ENCODE assay signal across 10 mouse cellular contexts in genomic region chr16:77239176-77239790, GRCm38 (mm10).
A peak's percentile ranks its signal among the peaks of the same experiment; 100 is the strongest.
DNase-seq lines count a peak whose midpoint lies in the region; ATAC-seq lines count a peak whose summit lies in the region.
"Had no signal": no experiment of that assay in that cellular context is flagged by ENCODE, and none has a peak within 500 bp of the region (broad histone marks: within the 10 kb centered on the region; RNA-seq: fewer than 3 reads in every experiment).

No protein-coding gene starts in this region.

- peak overlapping the region; percentile 96 for H3K27ac ChIP-seq in forebrain, embryonic 11.5 days (ENCODE audit: low read depth, low read length)
- peak overlapping the region; percentile 60 for H3K27ac ChIP-seq in midbrain, embryonic 11.5 days (ENCODE audit: low read depth, low read length)
- H3K27ac ChIP-seq in kidney, embryonic 16.5 days (ENCODE audit: low read length): no peak overlapping the region
- no peak overlapping the region for H3K27ac ChIP-seq in heart, embryonic 11.5 days (ENCODE audit: low read depth, low read length)
- H3K27ac ChIP-seq: kidney, embryonic 15.5 days had no signal

- peak overlapping the region; percentile 36; the same call in 1 of the 2 replicates for H3K9ac ChIP-seq in forebrain, embryonic 11.5 days (ENCODE audit: low read length)
- H3K9ac ChIP-seq in midbrain, embryonic 11.5 days (ENCODE audit: low read length): peak overlapping the region; percentile 18; the same call in 1 of the 2 replicates
- no peak overlapping the region for H3K9ac ChIP-seq in kidney, embryonic 16.5 days (replicated peaks; ENCODE audit: low read length)
- no peak overlapping the region for H3K9ac ChIP-seq in heart, embryonic 11.5 days (ENCODE audit: low read depth, low read length)
- H3K9ac ChIP-seq: kidney, embryonic 15.5 days had no signal

- H3K4me3 ChIP-seq in forebrain, embryonic 11.5 days (ENCODE audit: low read depth, low read length): no peak overlapping the region
- H3K4me3 ChIP-seq in midbrain, embryonic 11.5 days (ENCODE audit: low read depth, low read length): no peak overlapping the region
- no peak overlapping the region for H3K4me3 ChIP-seq in kidney, embryonic 16.5 days (ENCODE audit: low read length)
- no peak overlapping the region for H3K4me3 ChIP-seq in heart, embryonic 11.5 days (ENCODE audit: low read depth, low read length)
- H3K4me3 ChIP-seq: kidney, embryonic 15.5 days had no signal

- peak overlapping the region; percentile 31; the same call in 1 of the 2 replicates for H3K4me2 ChIP-seq in forebrain, embryonic 11.5 days (ENCODE audit: low read depth, low read length, severe bottlenecking)
- peak overlapping the region; percentile 16 for H3K4me2 ChIP-seq in midbrain, embryonic 11.5 days
- H3K4me2 ChIP-seq in kidney, embryonic 16.5 days (replicated peaks; ENCODE audit: low read depth, low read length): no peak overlapping the region
- H3K4me2 ChIP-seq in heart, embryonic 11.5 days: no peak overlapping the region

- no peaks in the 10 kb centered on the region for H3K27me3 ChIP-seq in forebrain, embryonic 11.5 days (ENCODE audit: control insufficient read depth, insufficient read depth, low read length)
- H3K27me3 ChIP-seq in midbrain, embryonic 11.5 days (ENCODE audit: control insufficient read depth, insufficient read depth, low read length): no peaks in the 10 kb centered on the region
- H3K27me3 ChIP-seq in kidney, embryonic 16.5 days (ENCODE audit: insufficient read depth, low read length): no peaks in the 10 kb centered on the region
- H3K27me3 ChIP-seq in heart, embryonic 11.5 days (ENCODE audit: control insufficient read depth, insufficient read depth, low read length): no peaks in the 10 kb centered on the region
- H3K27me3 ChIP-seq: kidney, embryonic 15.5 days had no signal

- H3K9me3 ChIP-seq in forebrain, embryonic 11.5 days (ENCODE audit: control insufficient read depth, low read length): no peaks in the 10 kb centered on the region
- no peaks in the 10 kb centered on the region for H3K9me3 ChIP-seq in midbrain, embryonic 11.5 days (ENCODE audit: control insufficient read depth, low read length)
- H3K9me3 ChIP-seq in kidney, embryonic 16.5 days (ENCODE audit: low read length): no peaks in the 10 kb centered on the region
- no peaks in the 10 kb centered on the region for H3K9me3 ChIP-seq in heart, embryonic 11.5 days (replicated peaks; ENCODE audit: control insufficient read depth, low read length)
- H3K9me3 ChIP-seq: kidney, embryonic 15.5 days had no signal

- ATAC-seq in frontal cortex, adult (ENCODE audit: low TSS enrichment): no peak
- ATAC-seq in forebrain, embryonic 11.5 days (replicated peaks; ENCODE audit: low FRiP score): no peak
- no peak for ATAC-seq in midbrain, embryonic 11.5 days (ENCODE audit: low FRiP score)
- ATAC-seq in kidney, embryonic 16.5 days (ENCODE audit: low FRiP score, low TSS enrichment): no peak
- ATAC-seq in heart, embryonic 11.5 days (replicated peaks; ENCODE audit: insufficient number of reproducible peaks, low FRiP score, low TSS enrichment): no peak

- no peaks in the 10 kb centered on the region for H3K36me3 ChIP-seq in forebrain, embryonic 11.5 days (ENCODE audit: control insufficient read depth, insufficient read depth, low read length)
- no peaks in the 10 kb centered on the region for H3K36me3 ChIP-seq in midbrain, embryonic 11.5 days (ENCODE audit: control insufficient read depth, insufficient read depth, low read length)
- no peaks in the 10 kb centered on the region for H3K36me3 ChIP-seq in kidney, embryonic 16.5 days (ENCODE audit: insufficient read depth, low read length)
- H3K36me3 ChIP-seq in heart, embryonic 11.5 days (ENCODE audit: control insufficient read depth, insufficient read depth, low read length): no peaks in the 10 kb centered on the region
- H3K36me3 ChIP-seq: kidney, embryonic 15.5 days had no signal

- 74% methylated on average over 9 of the region's 9 CpGs for WGBS in forebrain, embryonic 11.5 days
- WGBS in midbrain, embryonic 11.5 days: 78% methylated on average over 9 of the region's 9 CpGs
- WGBS in kidney, embryonic 16.5 days: 61% methylated on average over 9 of the region's 9 CpGs
- 70% methylated on average over 9 of the region's 9 CpGs for WGBS in heart, embryonic 11.5 days (ENCODE audit: insufficient replicate concordance)

- peak; percentile 11 to 15 for DNase-seq in frontal cortex, postnatal 25 days (ENCODE audit: low spot score in 2 of 2)
- peak; percentile 33 for DNase-seq in brain, adult 2 months (ENCODE audit: low read depth, low spot score)
- DNase-seq in forebrain, embryonic 11.5 days (ENCODE audit: low spot score): no peak
- DNase-seq in midbrain, embryonic 11.5 days (ENCODE audit: low spot score, missing footprints): peak; percentile 83
- DNase-seq in lung, postnatal 4 days: no peak
- DNase-seq: lung, postnatal 10 days had no signal

- peaks cover 17% of the 10 kb centered on the region; the same call in 1 of the 2 replicates for H3K4me1 ChIP-seq in forebrain, embryonic 11.5 days (replicated peaks; ENCODE audit: control insufficient read depth, insufficient read depth, low read length)
- peaks cover 31% of the 10 kb centered on the region for H3K4me1 ChIP-seq in midbrain, embryonic 11.5 days (ENCODE audit: control insufficient read depth, insufficient read depth, low read length)
- H3K4me1 ChIP-seq in kidney, embryonic 16.5 days (ENCODE audit: insufficient read depth, low read length): peaks cover 5% of the 10 kb centered on the region
- no peaks in the 10 kb centered on the region for H3K4me1 ChIP-seq in heart, embryonic 11.5 days (ENCODE audit: control insufficient read depth, insufficient read depth, low read length)

Comparison
In these comparisons a context has a peak if more than half of its experiments do, and no peak if none do; other contexts are left out.
1. DNase-seq: peak in frontal cortex, postnatal 25 days (2 of 2), brain, adult 2 months (single experiment) and midbrain, embryonic 11.5 days (single experiment); none in forebrain, embryonic 11.5 days (single experiment) and lung, postnatal 4 days (0 of 2).
2. H3K27ac ChIP-seq: peak in forebrain, embryonic 11.5 days (single experiment) and midbrain, embryonic 11.5 days (single experiment); none in kidney, embryonic 16.5 days (single experiment) and heart, embryonic 11.5 days (single experiment).
3. H3K4me2 ChIP-seq: peak in forebrain, embryonic 11.5 days (single experiment) and midbrain, embryonic 11.5 days (single experiment); none in kidney, embryonic 16.5 days (single experiment) and heart, embryonic 11.5 days (single experiment).
4. H3K9ac ChIP-seq: peak in forebrain, embryonic 11.5 days (single experiment) and midbrain, embryonic 11.5 days (single experiment); none in kidney, embryonic 16.5 days (single experiment) and heart, embryonic 11.5 days (single experiment).